Mouse (Mus musculus) layer of hippocampus, adult 11-12 months (tissue): ENCODE measurements around the gene Gm20822.
"Not testable (repeated sequence)": the region's sequence is repeated elsewhere in the genome, so short reads cannot be mapped to it uniquely, and the experiment has no call there.

Experiments used
- DNase-seq: peaks from one replicate; pipeline ENCODE4 v3.0.0; 2022; ENCODE audit warnings: low spot score

The Gm20822 gene

GRCm38 (mm10) chrY:15884671-15885070 lies at the start of gene Gm20822:
Gene Gm20822, minus strand, starts transcription at chrY:15884771.
- DNase-seq = not testable (repeated sequence)
